Mouse (Mus musculus) left cerebral cortex, adult 18-20 months (tissue): ENCODE measurements at regions not wholly inside any gene's neighbourhood (a gene's known extent, or its start where the extent isn't known, plus 50 kb on each side); places are given as distances from the start of the nearest gene placed in this dataset.
"Not testable (repeated sequence)": the region's sequence is repeated elsewhere in the genome, so short reads cannot be mapped to it uniquely, and the experiment has no call there.

Source experiments
- DNase-seq, 2 experiments: peaks; one replicate each; pipeline ENCODE4 v3.0.0; 2021 to 2022; ENCODE audit warnings: low spot score in 2 of 2, mixed read lengths in 1 of 2

DNA sequence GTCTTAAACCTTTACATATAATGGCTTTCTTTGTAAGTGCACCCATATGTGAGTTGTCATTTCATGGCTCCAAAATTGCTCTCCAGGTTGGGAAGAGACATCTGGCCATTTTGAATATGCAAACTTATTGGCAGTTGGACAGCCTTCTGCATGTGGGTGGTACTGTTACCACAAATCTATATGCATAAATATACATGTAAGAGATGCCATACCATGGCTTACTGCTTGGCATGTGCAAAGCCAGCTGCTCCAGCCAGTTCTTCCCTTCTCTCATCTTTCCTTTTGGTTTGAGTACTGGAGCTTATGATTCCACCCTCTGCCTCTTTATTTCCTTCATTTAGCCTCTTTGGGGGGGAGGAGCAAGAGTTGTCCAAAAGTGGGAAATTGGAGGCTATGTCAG lies 312.7 kb downstream of the Plekhb2 start:
- DNase-seq: peak; percentile 55 to 72

DNA sequence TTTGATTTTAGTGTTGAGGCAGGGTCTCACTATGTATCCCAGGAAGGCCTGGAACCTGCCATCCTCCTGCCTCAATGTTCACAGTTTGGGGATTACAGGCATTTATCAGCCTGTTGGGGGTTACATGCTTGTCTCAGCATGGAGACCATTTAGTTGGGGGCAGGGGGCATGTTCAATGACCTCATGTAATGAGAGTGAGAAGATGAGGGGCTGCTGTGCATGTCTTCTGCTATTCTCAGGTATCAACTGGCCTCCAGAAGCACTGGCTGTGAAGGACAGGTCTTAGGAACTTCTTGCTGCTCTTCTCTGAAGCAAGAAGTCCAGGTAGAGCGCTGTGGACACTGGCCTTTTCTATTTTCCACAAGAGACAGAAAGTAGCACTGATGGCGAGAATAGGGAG lies 350.9 kb downstream of the Plekhb2 start:
- DNase-seq: no peak

DNA sequence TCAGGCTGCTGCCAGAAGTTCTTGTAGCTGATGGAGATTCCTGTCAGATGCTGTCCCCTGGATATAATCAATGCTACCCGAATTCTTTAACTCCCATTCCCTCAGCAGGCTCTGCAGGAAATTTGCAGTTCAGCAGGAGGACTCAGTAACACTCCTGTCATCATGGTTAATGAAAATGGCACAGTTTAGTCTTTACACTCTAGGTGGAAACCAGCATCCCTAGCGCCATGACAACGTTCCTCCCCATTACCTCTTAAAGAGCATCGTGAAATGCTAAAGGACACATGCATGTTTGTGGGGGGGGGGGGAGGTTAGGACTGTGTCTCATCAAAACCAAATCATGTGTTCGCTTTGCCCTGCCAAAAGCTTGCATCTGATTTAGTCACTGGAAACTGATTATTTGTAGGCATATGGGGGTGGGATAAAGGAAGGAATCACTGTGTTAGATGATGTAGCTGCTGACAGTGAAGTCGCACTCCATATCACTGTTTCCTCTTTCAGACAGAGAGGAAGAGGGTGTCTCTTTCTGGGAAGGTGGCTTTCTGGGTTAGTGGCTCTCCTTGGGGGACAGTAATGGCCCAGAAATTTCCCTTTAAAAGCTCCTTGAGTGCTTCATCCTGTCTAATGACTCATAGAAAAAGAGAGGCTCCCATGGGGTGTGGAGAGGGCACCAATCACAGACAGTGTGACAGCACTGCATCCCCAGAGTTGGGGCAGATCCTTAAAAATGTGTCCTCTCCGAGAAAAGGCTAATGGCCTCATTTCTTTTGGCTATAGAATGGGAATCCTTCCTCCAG lies 351.5 kb downstream of the Plekhb2 start:
- DNase-seq: no peak

DNA sequence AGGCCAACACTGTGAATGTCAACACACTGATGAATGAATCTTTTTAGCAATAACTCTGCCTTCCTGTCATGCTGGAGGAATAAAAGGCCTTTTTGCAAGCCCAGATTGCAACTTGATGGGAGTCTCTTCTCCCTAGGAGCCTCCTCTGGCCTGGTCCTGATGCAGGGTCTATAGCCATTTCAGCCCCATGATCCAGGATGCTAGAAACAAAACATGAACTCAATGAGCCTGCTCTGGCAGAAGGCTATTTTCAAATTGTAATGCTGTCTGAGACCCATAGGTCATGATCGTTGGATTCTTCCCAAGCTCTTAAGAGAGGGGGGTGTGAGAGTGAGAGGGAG lies 352.1 kb downstream of the Plekhb2 start:
- no peak for DNase-seq

DNA sequence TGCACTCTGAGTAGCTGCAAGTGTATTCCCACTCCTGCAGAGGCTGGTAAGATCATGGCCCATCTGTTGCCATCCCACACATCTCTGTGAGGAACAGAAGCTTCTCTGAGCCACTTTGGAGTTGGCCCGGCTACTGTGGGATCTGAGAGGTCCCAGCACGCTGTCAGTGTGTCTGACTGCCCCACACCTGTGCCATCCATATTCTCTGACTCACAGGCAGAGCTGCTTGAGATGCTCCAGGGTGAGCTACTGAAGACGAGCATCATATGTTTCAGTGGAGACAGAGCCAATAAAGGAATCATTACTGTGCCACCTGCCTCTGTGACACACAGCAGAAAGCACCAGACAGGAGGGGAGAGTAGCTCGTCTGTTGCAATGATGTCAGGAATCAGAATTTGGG lies 352.8 kb downstream of the Plekhb2 start:
- peak; percentile 70 to 83 for DNase-seq

DNA sequence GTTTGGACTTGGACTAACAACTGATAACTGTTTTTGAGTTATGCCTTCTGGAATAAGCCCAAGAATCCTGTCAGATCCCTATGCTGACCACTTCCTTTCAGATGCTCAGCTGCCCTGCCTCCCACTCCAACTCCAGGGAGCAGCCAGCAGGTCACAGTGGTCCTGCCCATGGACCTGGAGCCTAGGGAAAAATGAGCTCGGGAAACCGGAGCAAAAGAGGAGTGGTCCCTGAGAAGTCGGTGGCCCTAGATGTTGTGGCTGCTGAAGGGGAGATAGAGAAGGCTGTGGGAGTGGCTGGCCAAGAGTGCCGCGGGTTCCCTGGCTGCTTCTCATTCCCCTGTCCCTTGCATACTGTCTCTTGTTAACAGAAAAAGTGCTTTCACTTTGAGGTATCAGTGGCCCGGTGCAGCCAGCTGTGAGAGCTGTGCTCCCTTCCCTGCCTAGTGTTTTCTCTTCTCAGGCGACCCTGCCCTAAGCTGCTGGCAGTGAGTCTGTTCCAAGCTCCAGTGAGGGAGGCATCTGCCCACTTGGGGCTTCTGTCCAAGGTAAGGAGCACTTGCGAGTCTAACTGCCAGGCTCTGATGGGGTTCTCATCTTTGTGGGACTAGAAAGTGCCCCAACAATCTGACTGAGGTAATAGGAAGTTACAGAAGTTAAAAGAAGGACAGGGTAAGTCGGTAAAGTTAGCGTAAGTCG lies 357.2 kb downstream of the Plekhb2 start:
- DNase-seq: no peak

DNA sequence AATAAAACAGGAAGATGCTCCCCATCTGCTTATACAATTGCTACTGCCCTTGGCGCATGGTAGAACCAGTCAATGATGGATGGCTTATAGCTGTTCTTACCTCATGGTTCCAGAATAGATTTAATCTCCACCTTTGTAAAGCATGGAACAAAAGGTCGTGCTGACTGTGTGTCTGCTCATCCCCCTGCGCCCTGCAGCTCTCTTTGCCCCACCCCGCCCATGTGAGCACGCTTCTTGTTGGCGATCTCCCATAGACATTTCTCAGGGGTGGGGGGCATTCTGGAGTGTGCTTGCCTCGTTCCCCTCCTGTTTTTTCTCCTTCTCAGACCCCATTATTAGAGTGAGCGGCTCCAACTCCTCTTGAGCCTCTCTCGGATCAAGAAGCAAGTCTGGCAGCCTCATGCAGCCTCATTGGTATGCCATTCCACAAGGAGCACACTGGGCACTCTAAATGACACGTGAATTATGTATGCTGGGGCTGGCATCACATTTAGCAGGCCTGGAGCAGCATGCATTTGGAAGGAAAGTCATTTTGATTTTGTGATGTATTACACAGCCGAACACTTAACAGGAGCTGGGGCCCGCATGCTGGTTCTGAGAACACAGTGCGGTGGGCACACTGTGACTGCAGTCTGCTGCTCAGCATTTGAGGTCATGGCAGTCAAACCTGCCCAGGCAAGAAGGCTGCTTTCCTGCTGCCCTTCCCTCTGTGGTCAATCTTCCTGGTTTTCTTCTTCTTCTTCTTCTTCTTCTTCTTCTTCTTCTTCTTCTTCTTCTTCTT lies 362.5 kb downstream of the Plekhb2 start:
- no peak for DNase-seq

DNA sequence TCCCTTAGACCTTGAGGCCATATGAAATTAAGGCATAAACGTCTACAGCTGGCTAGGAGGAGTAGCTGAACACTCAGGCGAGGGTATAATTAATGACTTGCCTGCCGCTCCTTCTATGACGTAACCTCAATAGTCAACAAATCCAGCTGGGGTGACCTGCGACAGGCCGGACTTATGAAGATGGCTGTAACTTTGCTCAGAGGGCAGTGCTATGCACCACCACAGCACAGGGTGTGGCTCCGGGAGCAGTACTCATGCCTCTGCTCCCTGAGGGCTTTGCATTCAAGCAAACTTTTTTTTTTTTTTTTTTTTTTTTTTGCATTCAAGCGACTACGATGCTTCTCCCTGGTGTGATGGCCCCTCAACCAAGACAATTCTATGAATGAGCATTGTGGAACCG lies 364.1 kb downstream of the Plekhb2 start:
- DNase-seq: no peak

DNA sequence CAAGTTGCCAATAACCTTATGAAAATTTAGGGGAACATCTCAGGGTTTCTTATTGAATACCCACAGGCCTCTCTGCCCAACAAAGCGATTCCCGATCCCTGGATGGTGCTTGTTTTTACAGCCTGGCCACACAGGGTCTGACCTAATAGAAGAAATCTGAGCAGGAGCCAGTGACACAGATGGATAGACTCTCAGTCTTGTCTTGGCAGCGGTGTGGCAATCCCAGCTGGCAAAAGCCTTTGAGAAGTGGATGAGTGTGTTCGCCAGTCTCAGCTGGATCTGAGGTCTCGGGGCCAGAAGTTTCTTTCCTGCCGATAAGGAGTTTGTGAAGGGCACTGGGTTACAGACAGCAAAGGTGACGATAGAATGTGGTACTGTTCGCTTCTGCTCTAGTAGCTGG lies 366.6 kb downstream of the Plekhb2 start:
- DNase-seq: no peak

DNA sequence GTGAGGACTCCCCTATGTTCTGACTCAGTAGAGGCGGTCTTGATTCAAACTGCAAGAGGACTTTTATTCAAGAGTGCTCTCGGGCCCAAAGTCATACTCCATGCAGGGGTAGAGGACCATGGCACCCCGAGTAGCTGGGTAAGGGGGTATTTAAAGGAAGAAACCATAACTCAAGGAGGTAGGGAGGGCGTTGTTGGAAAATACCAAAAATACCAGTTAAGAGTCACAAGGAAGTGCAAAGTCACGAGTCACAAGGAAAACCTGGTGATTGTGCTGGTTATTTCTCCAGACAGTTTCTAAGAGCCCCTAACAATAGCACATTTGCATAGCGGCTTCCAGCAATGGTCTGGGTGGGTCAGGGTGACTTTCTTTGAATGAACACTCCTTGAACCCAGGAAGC lies 370.4 kb downstream of the Plekhb2 start:
- not testable (repeated sequence) for DNase-seq

DNA sequence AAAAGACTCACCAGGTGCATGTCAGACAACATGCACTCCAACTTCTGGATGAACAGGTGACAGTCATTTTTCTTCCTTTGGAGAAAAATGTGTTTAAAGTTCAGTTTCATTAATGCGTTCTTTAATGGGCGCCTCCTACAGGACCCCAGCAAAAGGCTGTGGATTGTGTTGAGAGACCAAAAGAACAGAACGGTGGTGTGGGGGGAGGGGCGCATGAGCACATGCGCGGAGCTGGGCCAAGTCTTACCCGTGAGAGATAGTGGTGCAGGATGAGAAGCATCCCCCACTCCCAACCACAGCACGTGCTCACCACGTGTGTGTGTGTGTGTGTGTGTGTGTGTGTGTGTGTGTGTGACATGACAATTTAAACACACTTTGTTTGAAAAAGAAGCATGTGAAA lies 371.0 kb downstream of the Plekhb2 start:
- no peak for DNase-seq

DNA sequence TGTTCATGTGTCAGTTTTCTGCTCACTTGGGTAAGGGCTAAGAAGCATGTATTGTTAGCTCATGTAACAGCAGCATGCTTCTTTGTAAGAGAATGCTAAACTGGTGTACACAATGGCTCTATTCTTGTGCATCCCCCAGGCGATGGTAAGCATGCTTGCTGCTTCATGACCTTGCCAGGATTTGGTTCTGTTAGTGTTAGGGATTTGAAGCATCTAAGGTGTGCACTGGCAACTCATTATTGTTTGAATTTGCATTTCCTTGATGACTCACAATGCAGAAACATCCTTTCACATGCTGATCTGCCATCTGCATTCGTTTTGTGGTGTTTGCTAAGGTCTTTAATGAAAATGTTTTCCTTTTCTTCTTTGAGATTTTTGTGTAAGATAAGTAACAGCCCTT lies 382.8 kb downstream of the Plekhb2 start:
- no peak for DNase-seq

DNA sequence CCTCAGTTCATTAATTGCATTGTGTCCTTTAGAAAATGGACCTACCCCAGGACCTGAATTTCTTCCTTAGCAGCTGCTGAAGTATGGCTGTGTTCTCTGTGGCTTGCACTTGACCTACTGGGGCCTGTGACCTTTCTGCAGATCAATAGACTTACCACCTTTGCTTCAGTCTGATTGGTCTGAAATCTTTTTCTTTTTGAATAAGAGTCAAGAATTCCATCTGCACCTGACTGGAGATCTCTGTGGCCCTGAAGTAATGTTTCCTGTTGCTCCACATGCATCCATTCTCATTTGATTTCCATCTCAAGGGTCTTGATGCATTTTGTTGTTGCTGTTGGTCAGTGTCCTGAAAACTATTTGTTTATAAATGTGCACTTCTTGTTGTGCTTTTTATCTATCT lies 388.4 kb downstream of the Plekhb2 start:
- no peak for DNase-seq

DNA sequence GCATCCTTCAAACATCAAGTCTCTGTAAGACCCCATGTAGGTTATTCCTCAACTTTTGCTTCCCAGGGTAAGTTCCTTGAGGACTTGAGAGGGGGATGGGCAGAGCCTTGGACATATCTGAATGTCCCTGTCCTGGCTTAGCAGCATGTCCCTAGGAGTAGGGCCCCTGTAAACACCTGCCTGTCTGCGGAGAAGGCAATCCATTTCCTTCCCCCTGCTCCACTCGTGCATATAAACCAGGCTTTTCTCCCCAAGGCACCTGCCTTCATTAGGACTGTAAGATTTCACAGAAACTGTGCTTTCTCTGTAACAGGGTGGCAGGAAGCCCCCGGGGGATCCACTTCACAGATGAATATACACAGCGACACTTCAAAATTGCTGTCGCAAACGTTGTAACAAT lies 393.1 kb downstream of the Plekhb2 start:
- no peak for DNase-seq

DNA sequence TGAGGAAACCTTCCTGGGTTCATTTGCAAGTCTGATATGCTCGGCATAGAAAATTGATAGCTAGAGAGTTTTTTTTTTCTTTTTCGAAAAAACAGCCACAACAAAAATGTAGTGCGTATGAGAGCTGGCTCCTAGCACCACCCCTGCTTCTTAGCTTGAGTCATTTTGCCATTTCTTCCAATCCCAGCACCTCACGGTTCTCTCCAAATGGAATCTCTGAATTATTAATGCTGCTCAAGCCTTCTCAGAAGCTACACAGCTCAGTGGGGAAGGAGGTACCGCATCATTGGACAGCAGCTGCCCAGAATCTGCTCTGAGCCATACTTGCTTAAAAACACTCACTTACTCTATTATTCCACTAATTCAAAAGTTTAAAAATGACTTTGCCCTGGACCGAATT lies 393.6 kb downstream of the Plekhb2 start:
- DNase-seq: no peak

DNA sequence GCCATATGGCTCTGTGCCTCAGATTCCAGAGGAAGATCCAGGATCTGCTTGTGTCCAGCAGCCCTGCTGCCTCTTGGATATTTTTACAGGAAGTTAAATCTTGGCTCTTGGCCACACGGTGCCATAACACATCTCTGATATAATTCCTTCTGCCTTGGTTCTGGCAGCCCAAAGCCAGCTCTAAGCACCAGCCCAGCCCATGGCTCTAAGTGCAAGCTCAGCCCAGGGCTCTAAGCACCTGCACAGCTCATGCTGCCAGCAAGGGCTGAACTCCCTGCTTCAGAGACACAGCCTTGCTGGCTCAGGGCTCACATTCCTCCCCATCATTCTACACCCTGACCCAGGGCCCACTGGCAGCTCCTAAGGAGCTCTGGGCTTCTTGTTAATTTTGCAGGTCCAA lies 415.3 kb downstream of the Plekhb2 start:
- no peak for DNase-seq

DNA sequence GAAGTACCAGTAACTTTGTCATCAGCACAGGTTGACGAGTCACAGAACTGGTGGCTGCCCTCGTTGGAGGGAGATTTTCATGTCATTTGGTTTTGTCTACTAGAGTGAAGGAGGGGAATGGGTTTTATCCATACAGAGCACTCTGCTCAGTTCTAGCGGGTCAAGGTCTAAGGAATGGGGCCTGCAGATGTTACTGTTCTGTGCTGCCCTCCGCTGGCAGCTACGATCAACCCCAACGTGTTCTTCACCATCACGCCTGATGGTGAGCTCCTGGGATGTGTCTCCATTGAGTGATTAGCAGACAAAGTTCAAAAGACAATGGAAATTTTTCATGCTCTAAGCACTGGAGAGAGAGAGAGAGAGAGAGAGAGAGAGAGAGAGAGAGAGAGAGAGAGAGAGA lies 416.9 kb downstream of the Plekhb2 start:
- peak; percentile 19 to 36 for DNase-seq

DNA sequence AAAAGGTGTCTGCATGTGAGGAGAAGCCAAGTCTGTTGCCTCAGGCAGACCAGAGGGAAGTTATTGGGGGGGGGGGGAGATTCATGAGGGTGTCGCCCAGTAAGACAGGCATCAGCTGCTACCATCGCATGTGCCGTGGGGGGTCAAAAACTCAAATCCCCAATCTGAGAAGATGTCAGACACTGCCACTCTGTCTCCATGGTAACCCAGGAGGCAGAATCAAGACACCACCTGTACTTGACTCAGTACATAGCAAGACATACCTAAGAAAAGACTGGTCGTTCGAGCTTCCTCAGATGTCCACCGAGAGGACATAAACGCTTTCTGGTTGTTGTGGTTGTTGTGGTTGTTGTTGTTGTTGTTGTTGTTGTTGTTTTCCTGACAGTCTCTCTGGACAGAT lies 418.1 kb downstream of the Plekhb2 start:
- DNase-seq: no peak

DNA sequence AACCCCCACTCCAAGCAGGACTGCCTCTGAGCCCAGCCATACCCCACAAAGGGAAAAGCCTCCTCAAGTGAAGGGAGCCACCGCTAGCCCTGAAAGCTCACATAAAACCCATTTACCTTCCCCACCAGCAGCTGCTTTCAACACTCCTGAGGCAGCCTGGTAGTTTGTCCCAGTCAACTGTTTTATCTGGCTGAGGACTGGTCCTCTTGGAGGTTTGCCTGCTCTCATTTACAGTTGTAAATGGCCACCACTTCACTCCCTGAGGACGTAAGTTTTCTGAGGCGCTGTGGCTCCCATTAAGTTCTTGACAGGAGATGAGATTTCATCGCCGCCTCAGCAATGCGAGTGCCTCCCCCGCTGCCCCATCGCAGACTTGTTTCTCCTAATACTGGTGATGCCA lies 425.2 kb downstream of the Plekhb2 start:
- no peak for DNase-seq
